Mouse (Mus musculus) brain, embryonic 14.5 days (tissue): ENCODE measurements around the gene Hoxb5.

Source experiments
- CTCF ChIP-seq: fragments of 200-500 bp; IDR thresholded peaks from 2 replicates; pipeline ENCODE4 v1.5.1; 2012; ENCODE audit warnings: inconsistent platforms, mild to moderate bottlenecking, moderate library complexity, borderline replicate concordance; ENCODE audit not compliant: insufficient read depth, insufficient read length; ENCODE audit errors: extremely low read depth
- POLR2A ChIP-seq: fragments of 200-500 bp; IDR thresholded peaks from 2 replicates; pipeline ENCODE4 v1.6.1; 2012; ENCODE audit warnings: mild to moderate bottlenecking, inconsistent platforms, borderline replicate concordance; ENCODE audit not compliant: poor library complexity, insufficient read depth, insufficient read length, severe bottlenecking; ENCODE audit errors: extremely low read depth

DNA sequence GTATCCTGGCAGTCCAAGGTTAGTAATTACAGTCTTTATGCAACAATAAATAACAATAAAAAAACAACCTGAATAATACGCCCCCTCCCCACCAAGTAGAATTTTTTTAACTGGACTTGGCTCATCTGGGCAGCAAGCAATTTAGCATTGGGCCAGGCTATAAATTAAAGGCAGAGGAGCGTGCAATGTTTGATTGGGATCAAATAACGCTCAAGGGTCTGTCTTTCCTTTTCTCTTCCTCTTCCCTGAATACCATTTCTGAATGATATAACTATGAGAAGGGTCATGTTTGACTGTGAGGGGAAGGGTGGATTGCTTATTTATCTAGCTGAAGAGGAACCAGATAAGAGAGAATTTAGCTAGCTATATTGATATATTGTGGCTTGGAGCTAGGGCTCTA, 45.9 kb downstream of the Hoxb5 start:
- TF ChIP-seq CTCF, result no peak
- TF ChIP-seq POLR2A, result no peak
